Mouse (Mus musculus) CH12.LX (cell line): ENCODE measurements around the gene Spice1.

Experiments
- CHD1 ChIP-seq: IDR thresholded peaks from 2 replicates; pipeline ENCODE4 v1.6.1; 2012; ENCODE audit warnings: low read depth, low read length, improper control_type of control experiment, inconsistent platforms
- ELF1 ChIP-seq: IDR thresholded peaks from 2 replicates; pipeline ENCODE4 v1.6.1; 2014; ENCODE audit warnings: low read depth, mild to moderate bottlenecking, inconsistent platforms, low read length, improper control_type of control experiment
- EP300 ChIP-seq: IDR thresholded peaks from 2 replicates; pipeline ENCODE4 v1.6.1; 2011; ENCODE audit warnings: low read length, improper control_type of control experiment

GRCm38 (mm10) chr16:44328644-44329043 lies 18.3 kb upstream of the Spice1 start:
- TF ChIP-seq CHD1 (no peak), EP300 (no peak), ELF1 (no peak)
